Mouse (Mus musculus) myocyte (in vitro differentiated cells): ENCODE measurements around the gene Rftn1. TPM values are rescaled to one million over a fixed set of nuclear protein-coding genes. Genes with fewer than 3 reads are reported as not detected.

Experiments used
- H3K27me3 ChIP-seq: one replicate; pipeline ENCODE4 v1.6.1; 2011; ENCODE audit not compliant: control insufficient read depth, insufficient read depth, insufficient read length
- H3K36me3 ChIP-seq: one replicate; pipeline ENCODE4 v1.6.1; 2011; ENCODE audit not compliant: control insufficient read depth, insufficient read depth
- H3K4me2 ChIP-seq: one replicate; pipeline ENCODE4 v1.6.1; 2011; ENCODE audit warnings: low read depth, control low read depth
- H3K4me3 ChIP-seq: one replicate; pipeline ENCODE4 v1.5.1; 2011; ENCODE audit warnings: mild to moderate bottlenecking, control low read depth, moderate library complexity
- H3K79me2 ChIP-seq: one replicate; pipeline ENCODE4 v1.6.1; 2011; ENCODE audit not compliant: control insufficient read depth, insufficient read depth
- H3ac ChIP-seq: one replicate; pipeline ENCODE4 v1.6.1; 2011; ENCODE audit not compliant: control insufficient read depth, insufficient read length
- CEBPB ChIP-seq: IDR thresholded peaks from 2 replicates; pipeline ENCODE4 v1.6.1; 2011; ENCODE audit warnings: mild to moderate bottlenecking, moderate library complexity; ENCODE audit not compliant: poor library complexity, insufficient read depth, severe bottlenecking
- E2F4 ChIP-seq: IDR thresholded peaks from one replicate; pipeline ENCODE4 v1.6.1; 2011; ENCODE audit warnings: mild to moderate bottlenecking, control low read depth, moderate library complexity; ENCODE audit not compliant: insufficient read depth
- MAX ChIP-seq: IDR thresholded peaks from one replicate; pipeline ENCODE4 v1.6.1; 2011; ENCODE audit warnings: low read depth, mild to moderate bottlenecking, control low read depth
- MYOD1 ChIP-seq, 3 experiments: IDR thresholded peaks; one replicate each; pipeline ENCODE4 v1.6.1; 2011; ENCODE audit warnings: control low read depth in 2 of 3, low read depth in 2 of 3, mild to moderate bottlenecking in 2 of 3, moderate library complexity in 1 of 3; ENCODE audit not compliant: insufficient read length in 2 of 3, control insufficient read depth in 1 of 3
- MYOG ChIP-seq, 3 experiments: IDR thresholded peaks; one replicate each; pipeline ENCODE4 v1.6.1; 2011; ENCODE audit warnings: control low read depth in 2 of 3, low read depth in 2 of 3, mild to moderate bottlenecking in 2 of 3; ENCODE audit not compliant: insufficient read length in 2 of 3, control insufficient read depth in 1 of 3, insufficient read depth in 1 of 3
- POLR2A ChIP-seq: IDR thresholded peaks from one replicate; pipeline ENCODE4 v1.6.1; 2011; ENCODE audit warnings: low read depth, mild to moderate bottlenecking, control low read depth, moderate library complexity; ENCODE audit not compliant: insufficient read length
- POLR2AphosphoS2 ChIP-seq: IDR thresholded peaks from one replicate; pipeline ENCODE4 v1.6.1; 2011; ENCODE audit warnings: low read depth, control low read depth; ENCODE audit not compliant: insufficient read length
- REST ChIP-seq: IDR thresholded peaks from one replicate; pipeline ENCODE4 v1.6.1; 2011; ENCODE audit warnings: mild to moderate bottlenecking, control low read depth, moderate library complexity; ENCODE audit not compliant: insufficient read depth, insufficient read length
- SRF ChIP-seq: IDR thresholded peaks from one replicate; pipeline ENCODE4 v1.6.1; 2011; ENCODE audit warnings: low read depth; ENCODE audit not compliant: control insufficient read depth, insufficient read length
- TCF12 ChIP-seq: IDR thresholded peaks from one replicate; pipeline ENCODE4 v1.6.1; 2011; ENCODE audit warnings: mild to moderate bottlenecking, control low read depth; ENCODE audit not compliant: poor library complexity, insufficient read depth, severe bottlenecking
- TCF3 ChIP-seq: IDR thresholded peaks from one replicate; pipeline ENCODE4 v1.6.1; 2011; ENCODE audit warnings: low read depth, control low read depth; ENCODE audit not compliant: insufficient read length
- USF1 ChIP-seq: IDR thresholded peaks from one replicate; pipeline ENCODE4 v1.6.1; 2011; ENCODE audit warnings: low read depth, mild to moderate bottlenecking, control low read depth, moderate library complexity
- polyA plus RNA-seq: library from polyadenylated mRNA; unstranded; fragments of >200 nt; fragmentation: generic; extraction: Trizol; gene quantifications from one replicate; pipeline ENCODE4 v1.2.1, GENCODE M21; 2012; ENCODE audit warnings: missing spikeins

Rftn1 gene
- polyA plus RNA-seq, 1 experiment = 0.40 TPM

- no peak for TF ChIP-seq SRF
- TF ChIP-seq CEBPB = no peak
- no peak for TF ChIP-seq POLR2A
- TF ChIP-seq E2F4 = no peak
- no peak for TF ChIP-seq TCF3
- H3K36me3 ChIP-seq = no peaks in the 10 kb centered on the region
Measured at GRCm38 (mm10) chr17:49965035-49965434, 225.4 kb downstream of the Rftn1 start.

GRCm38 (mm10) chr17:49964471-49964870, 226.0 kb downstream of the Rftn1 start:
- no peaks in the 10 kb centered on the region for H3K27me3 ChIP-seq
- no peak overlapping the region for H3K4me2 ChIP-seq
- H3ac ChIP-seq = no peak overlapping the region
- no peak overlapping the region for H3K4me3 ChIP-seq
- no peak for TF ChIP-seq MYOD1 (IDR thresholded peaks at IDR 0.05; ENCODE audit: control insufficient read depth in 1 of 3, insufficient read length in 2 of 3, low read depth in 2 of 3)
- no peak for TF ChIP-seq USF1
- TF ChIP-seq MYOG (IDR thresholded peaks at IDR 0.05; ENCODE audit: control insufficient read depth in 1 of 3, insufficient read depth in 1 of 3, insufficient read length in 2 of 3, low read depth in 2 of 3) = no peak
- TF ChIP-seq REST = no peak
- TF ChIP-seq MAX = no peak
- TF ChIP-seq E2F4 = no peak
- TF ChIP-seq SRF = no peak
- no peak for TF ChIP-seq TCF3
- TF ChIP-seq POLR2A = no peak
- no peak for TF ChIP-seq CEBPB
- TF ChIP-seq POLR2AphosphoS2 = no peak
- TF ChIP-seq TCF12 = no peak
- no peaks in the 10 kb centered on the region for H3K36me3 ChIP-seq
- H3K79me2 ChIP-seq = no peaks in the 10 kb centered on the region

More at GRCm38 (mm10) chr17:49965035-49965434, 225.4 kb downstream of the Rftn1 start:
- no peak overlapping the region for H3ac ChIP-seq
- no peaks in the 10 kb centered on the region for H3K27me3 ChIP-seq
- H3K79me2 ChIP-seq = no peaks in the 10 kb centered on the region
- no peak overlapping the region for H3K4me3 ChIP-seq
- H3K4me2 ChIP-seq = no peak overlapping the region

GRCm38 (mm10) chr17:49959021-49959420, 231.5 kb downstream of the Rftn1 start:
- H3ac ChIP-seq = no peak overlapping the region
- H3K36me3 ChIP-seq = no peaks in the 10 kb centered on the region
- TF ChIP-seq REST = no peak
- TF ChIP-seq TCF12 = no peak
- no peak for TF ChIP-seq USF1
- no peaks in the 10 kb centered on the region for H3K79me2 ChIP-seq
- no peaks in the 10 kb centered on the region for H3K27me3 ChIP-seq
- H3K4me2 ChIP-seq = no peak overlapping the region
- H3K4me3 ChIP-seq = no peak overlapping the region

- no peaks in the 10 kb centered on the region for H3K27me3 ChIP-seq
- H3K4me2 ChIP-seq = no peak overlapping the region
- no peak for TF ChIP-seq TCF3
- H3ac ChIP-seq = no peak overlapping the region
- H3K36me3 ChIP-seq = no peaks in the 10 kb centered on the region
- no peaks in the 10 kb centered on the region for H3K79me2 ChIP-seq
- H3K4me3 ChIP-seq = no peak overlapping the region
Measured at GRCm38 (mm10) chr17:49951856-49952607, 238.4 kb downstream of the Rftn1 start.

GRCm38 (mm10) chr17:49951491-49951855, 239.0 kb downstream of the Rftn1 start:
- Histone ChIP-seq H3K4me2 (no peak overlapping the region), H3K79me2 (no peaks in the 10 kb centered on the region), H3K36me3 (no peaks in the 10 kb centered on the region), H3K27me3 (no peaks in the 10 kb centered on the region), H3K4me3 (no peak overlapping the region), H3ac (no peak overlapping the region)
- no peak for TF ChIP-seq USF1
- TF ChIP-seq MAX = no peak
- TF ChIP-seq TCF3 = no peak
- TF ChIP-seq SRF = no peak
- TF ChIP-seq MYOD1 (IDR thresholded peaks at IDR 0.05; ENCODE audit: control insufficient read depth in 1 of 3, insufficient read length in 2 of 3, low read depth in 2 of 3) = no peak
- no peak for TF ChIP-seq E2F4
- no peak for TF ChIP-seq TCF12

GRCm38 (mm10) chr17:49942674-49943073, 247.8 kb downstream of the Rftn1 start:
- TF ChIP-seq MYOD1 (IDR thresholded peaks at IDR 0.05; ENCODE audit: control insufficient read depth in 1 of 3, insufficient read length in 2 of 3, low read depth in 2 of 3) = no peak
- no peak for TF ChIP-seq POLR2AphosphoS2
- no peak for TF ChIP-seq E2F4
- TF ChIP-seq TCF12 = no peak
- no peak for TF ChIP-seq CEBPB
- no peak for TF ChIP-seq REST
- TF ChIP-seq POLR2A = no peak
- no peak for TF ChIP-seq MAX
- no peak for TF ChIP-seq USF1
- no peak for TF ChIP-seq TCF3
- no peak for TF ChIP-seq SRF
- no peak for TF ChIP-seq MYOG (IDR thresholded peaks at IDR 0.05; ENCODE audit: control insufficient read depth in 1 of 3, insufficient read depth in 1 of 3, insufficient read length in 2 of 3, low read depth in 2 of 3)
- Histone ChIP-seq H3K27me3 (no peaks in the 10 kb centered on the region), H3K36me3 (no peaks in the 10 kb centered on the region), H3K4me3 (no peak overlapping the region), H3K4me2 (no peak overlapping the region), H3K79me2 (no peaks in the 10 kb centered on the region), H3ac (no peak overlapping the region)
